Mouse (Mus musculus) embryo, embryonic 11 days (tissue): Measurements from ENCODE around the gene Sh3bp2.

Source experiments
- DNase-seq: peaks from one replicate; pipeline ENCODE4 v3.0.0-alpha.2; 2015

The Sh3bp2 gene

DNA sequence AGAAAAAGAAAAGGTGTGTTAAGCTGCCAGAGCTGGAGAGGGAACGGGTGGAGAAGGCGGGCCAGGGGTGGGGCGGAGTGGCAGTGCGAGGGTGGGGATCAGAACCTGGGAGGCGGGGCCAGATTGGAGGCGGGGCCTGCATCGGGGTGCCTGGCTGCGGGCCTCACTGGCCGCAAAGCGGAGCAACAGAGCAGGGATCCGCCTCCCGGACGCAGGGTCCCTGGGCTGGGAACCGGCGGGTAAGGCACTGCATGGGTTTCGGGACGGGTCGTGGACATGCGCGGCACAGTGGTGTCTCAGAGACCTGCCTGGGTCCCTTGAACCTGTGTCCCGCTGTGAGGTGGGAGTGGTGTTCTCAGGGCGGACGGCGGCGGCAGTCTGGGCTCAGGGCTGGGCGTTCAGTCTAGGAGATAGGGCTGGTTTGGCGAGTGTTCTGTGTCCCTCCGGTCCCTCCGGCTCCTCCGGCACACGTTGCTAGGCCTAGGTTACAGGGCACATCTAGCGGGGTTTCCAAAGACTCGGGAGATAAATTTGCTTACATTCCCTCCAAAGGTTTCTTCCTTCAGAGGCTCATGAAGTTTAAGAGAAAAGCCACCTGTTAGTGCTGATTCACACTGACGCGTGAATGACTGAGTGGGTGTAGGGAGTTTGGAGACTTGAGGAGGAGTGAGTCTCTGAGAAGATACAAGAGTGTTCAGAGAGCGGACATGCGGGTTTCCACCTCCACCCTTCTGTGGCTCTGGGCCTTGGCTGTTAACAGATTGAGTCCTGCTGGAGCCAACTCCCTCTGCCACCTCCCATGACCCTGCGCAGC is at the start of gene Sh3bp2:
TSS of gene Sh3bp2 (plus strand) at position 176 of the 814 bp plus-strand sequence.
- peak; percentile 93 for DNase-seq

GRCm38 (mm10) chr5:34480926-34481325 is 44.7 kb upstream of the Sh3bp2 start:
- no peak for DNase-seq

GRCm38 (mm10) chr5:34485731-34486130 is 39.9 kb upstream of the Sh3bp2 start:
- no peak for DNase-seq

DNA sequence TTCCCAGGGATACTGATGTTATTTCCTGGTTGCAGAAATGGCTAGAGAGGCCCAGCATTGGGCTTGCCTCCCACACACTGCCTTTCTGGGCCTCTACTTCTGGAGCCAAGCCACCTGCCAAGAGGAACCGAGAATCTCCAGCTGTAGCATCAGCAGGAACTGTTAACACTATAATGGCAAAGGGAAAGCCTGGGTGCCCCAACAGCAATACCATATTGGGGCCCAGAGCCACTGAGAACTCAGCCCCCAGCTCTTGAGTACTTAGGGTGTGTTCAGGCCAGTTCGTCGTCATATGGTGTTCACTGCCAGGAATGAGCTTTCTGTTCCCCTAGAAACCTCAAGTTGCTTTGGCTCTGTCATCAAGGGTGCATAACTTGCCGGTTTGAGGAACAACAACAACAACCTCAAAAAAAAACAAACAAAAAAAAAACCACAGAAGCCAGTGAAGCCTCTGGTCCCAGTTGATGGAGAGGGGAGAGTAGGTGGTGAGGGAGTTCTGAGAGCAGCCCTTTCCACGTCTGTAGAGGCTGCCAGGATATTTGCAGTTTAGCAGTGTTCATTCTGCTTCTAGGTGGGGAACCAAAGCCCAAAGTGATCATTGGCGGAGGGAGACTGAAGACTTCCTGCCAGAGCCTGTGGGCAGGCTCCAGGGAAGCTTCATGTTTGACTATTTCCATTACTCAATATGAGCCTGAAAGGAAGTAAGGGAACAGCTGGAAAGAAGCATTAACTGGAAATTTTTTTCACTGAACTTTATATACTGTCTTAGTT is 38.1 kb upstream of the Sh3bp2 start:
- DNase-seq: no peak

DNA sequence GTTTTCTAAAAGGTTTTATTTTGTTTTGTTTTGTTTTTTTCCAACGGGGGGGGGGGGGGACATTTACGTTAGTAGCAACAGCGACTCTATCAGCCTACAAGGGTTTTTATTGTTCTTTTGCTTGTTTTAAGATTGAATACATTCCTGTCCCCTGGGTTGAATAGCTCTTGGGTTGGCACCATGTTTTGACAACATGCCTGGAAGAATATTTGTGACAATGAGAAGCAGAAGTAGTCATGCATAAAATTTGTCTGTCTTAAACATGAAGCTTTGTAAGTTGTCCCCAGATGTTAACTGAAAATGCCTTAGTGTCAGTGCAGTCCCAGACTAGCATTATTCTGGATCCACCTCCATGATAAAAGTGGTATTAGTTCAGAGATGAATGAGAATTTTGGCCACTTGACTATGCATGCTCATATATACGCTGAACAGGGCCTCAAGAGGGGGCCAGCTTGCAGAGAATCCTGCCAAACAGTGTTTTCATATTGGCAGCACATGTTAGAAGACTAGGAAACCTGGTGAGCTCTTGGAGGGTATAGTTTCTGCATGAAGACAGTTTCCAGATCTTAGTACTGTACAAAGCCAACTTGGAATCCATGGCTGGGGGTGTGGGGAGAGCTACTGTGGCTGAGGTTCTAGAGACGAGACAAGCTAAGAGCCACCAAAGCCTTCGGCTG is 36.8 kb upstream of the Sh3bp2 start:
- DNase-seq: no peak

DNA sequence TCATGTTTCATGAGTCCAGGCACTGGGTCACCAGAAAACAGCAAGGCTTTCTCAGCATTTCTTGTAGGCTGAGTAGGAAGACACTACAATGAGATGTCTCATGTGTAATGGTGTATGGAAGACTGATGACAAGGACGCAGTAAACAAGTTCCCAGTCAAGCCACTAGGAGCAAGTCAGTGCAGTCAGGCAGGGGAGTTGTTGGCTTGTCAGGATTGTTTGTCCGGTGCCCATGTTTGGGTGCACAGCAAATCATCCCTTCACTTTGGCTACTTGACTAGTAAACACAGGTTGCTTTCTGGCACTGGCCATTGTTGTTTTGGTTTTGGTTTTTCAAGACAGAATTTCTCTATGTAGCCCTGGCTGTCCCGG is 36.2 kb upstream of the Sh3bp2 start:
- no peak for DNase-seq

- no peak for DNase-seq
These were observed 28.9 kb upstream of the Sh3bp2 start for GRCm38 (mm10) chr5:34496745-34497144.

GRCm38 (mm10) chr5:34500886-34501285 is 24.8 kb upstream of the Sh3bp2 start:
- DNase-seq: no peak

GRCm38 (mm10) chr5:34501588-34501987 is 24.1 kb upstream of the Sh3bp2 start:
- DNase-seq: no peak

DNA sequence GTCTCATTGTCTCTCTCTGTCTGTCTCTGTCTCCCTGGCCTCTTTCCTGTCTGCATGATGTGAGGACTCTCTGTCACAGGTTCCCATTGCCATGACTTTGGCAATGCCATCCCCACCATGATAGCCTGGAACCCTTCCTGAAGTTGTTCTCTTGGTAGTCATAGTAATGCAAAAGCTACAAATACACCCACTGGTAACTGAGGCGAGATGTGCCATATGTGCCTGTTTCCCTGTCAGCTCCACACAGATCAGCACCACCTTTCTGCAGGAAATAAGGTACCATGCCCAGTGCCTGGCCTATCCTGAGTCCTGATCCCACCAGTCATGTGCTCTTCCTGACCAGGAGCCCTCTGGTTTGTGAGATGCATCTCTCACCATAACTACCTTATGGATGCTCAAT is 23.2 kb upstream of the Sh3bp2 start:
- no peak for DNase-seq

GRCm38 (mm10) chr5:34502821-34503220 is 22.8 kb upstream of the Sh3bp2 start:
- DNase-seq: no peak

- no peak for DNase-seq
These were observed 13.2 kb upstream of the Sh3bp2 start for GRCm38 (mm10) chr5:34512486-34512885.

DNA sequence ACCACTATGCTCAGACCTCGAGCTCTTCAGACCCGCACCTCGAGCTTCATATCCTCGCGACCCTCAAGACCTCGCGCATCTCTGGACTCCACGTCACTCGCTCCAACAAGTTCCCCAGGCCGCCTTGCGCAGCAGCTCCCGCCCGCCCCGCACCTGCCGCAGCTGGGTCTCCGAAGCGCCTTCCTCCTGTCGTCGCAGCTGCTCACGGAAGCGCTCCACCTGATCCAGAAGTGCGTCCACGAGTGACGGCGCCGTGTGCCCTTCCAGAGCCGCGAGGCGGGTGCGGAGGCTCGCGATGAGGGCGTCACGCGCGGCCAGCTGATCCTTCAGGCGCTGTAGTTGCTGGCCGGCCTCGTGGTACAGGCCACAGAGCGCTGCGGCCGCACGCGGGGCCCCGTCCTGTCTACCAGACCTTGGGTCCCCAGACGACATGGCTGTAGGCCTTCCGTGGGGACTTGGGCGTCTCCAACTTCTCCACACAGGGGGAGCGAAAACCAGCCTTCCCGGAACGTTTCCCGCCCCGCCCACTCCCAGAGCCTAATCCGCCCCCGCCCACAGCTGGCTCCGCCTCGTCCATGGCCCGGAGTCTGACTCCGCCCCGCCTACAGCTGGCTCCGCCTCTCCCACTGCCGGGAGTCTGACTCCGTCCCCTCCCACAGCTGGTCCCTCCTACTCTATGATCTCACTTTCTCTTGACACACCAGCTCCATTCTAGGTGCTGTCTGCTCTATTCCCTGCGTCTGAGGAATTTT is 12.0 kb upstream of the Sh3bp2 start, which contains the start of gene Tnip2:
TSS of gene Tnip2 (minus strand) at position 526 of the 752 bp plus-strand sequence.
- DNase-seq: peak; percentile 96

- no peak for DNase-seq
These were observed 11.4 kb upstream of the Sh3bp2 start for GRCm38 (mm10) chr5:34514218-34514566.

DNA sequence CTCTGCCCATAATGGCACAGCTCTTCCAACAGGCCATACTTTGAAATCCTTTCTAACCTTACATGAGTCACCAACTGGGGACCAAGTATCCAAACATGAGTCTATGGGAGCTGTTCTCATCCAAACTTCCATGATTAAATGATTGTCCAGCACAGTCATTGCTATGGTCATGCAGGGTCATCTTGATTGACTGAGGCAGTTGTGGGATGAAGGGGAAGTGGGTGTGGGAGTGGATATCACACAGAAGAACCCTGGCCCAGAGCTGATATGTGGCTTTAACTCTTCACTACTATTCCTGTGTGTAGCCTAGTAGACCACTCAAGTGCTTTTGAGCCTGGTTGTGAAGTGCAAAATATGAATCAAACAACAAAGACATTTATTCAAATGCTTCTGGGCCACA is 10.5 kb upstream of the Sh3bp2 start:
- no peak for DNase-seq

GRCm38 (mm10) chr5:34517913-34518312 is 7.7 kb upstream of the Sh3bp2 start:
- DNase-seq: peak; percentile 76

- no peak for DNase-seq
These were observed 6.2 kb upstream of the Sh3bp2 start for GRCm38 (mm10) chr5:34519389-34519910.

DNA sequence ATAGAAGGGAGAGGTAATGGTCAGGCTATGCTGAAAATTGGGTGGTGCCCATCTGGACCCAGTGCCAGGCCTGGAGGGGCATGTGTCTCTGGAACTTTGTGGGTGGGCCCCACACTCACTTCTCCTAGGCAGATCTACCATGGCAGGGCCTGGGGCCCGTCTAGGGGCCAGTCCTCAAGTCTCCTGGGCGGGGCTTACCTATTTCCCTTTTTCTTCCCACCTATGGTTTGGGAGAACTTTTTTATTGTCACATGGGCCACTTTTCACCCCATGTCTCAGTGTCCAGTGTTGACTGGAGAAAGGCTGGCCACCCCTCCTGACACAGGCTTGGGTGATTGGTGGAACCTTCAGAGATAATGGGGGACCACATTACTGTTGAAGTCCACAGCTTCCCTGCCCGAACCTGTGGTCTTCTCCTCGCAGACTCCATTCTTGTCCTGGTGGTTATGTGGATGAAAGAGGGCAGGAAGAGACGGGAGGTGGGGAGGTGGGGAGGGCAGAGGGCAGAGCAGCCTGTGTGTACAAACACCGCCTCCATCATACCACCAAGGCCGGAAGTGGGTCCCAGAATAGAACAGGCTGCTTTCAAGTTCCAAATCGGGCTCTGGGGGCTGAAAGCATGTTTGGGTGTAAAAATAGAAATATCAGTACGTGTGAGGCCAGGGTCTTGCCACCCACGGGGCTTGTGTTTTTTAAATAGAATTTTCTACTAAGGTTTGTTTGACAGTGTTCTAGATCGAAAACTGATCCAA is 5.0 kb upstream of the Sh3bp2 start:
- no peak for DNase-seq

GRCm38 (mm10) chr5:34521337-34521736 is 4.3 kb upstream of the Sh3bp2 start:
- DNase-seq: no peak

- no peak for DNase-seq
These were observed 1.6 kb upstream of the Sh3bp2 start for GRCm38 (mm10) chr5:34523958-34524485.

GRCm38 (mm10) chr5:34524511-34524910 is 1.1 kb upstream of the Sh3bp2 start:
- DNase-seq: no peak

- DNase-seq: no peak
These were observed 788 bp downstream of the Sh3bp2 start for GRCm38 (mm10) chr5:34526477-34526775.
